Mouse (Mus musculus) neural tube, embryonic 12.5 days (tissue): ENCODE results near the gene Tbl3. TPM values are rescaled to one million over a fixed set of nuclear protein-coding genes. Genes with fewer than 3 reads are reported as not detected.

Source experiments
- polyA plus RNA-seq: library from polyadenylated mRNA; unstranded; fragments of >200 nt; fragmentation: Nextera tagmentation; extraction: Ambion mirVana; gene quantifications from 2 replicates; pipeline ENCODE4 v1.2.1, GENCODE M21; 2016

Tbl3 gene
- polyA plus RNA-seq, 1 experiment from 2014 or later, result 91.5 TPM

Other genes with a start within 250 kb of the Tbl3 start
- 37.9 and 38.5 TPM in 2 replicates for gene E4f1, start 237.3 kb downstream of the Tbl3 start, polyA plus RNA-seq
- gene Pgp, start 237.3 kb downstream of the Tbl3 start, polyA plus RNA-seq, result 58.6 and 62.7 TPM in 2 replicates
- gene Bricd5, start 233.8 kb downstream of the Tbl3 start, polyA plus RNA-seq, result 0.28 TPM in 2 replicates
- gene Mlst8, start 228.6 kb downstream of the Tbl3 start, polyA plus RNA-seq, result 33.8 and 34.9 TPM in 2 replicates
- 23.2 and 25.4 TPM in 2 replicates for gene Caskin1, start 219.1 kb downstream of the Tbl3 start, polyA plus RNA-seq
- 83.4 and 84.0 TPM in 2 replicates for gene Traf7, start 179.7 kb downstream of the Tbl3 start, polyA plus RNA-seq
- gene Rab26, start 173.4 kb downstream of the Tbl3 start, polyA plus RNA-seq, result 1.6 and 2.2 TPM in 2 replicates
- 23.0 and 26.5 TPM in 2 replicates for gene Pkd1, start 157.8 kb downstream of the Tbl3 start, polyA plus RNA-seq
- 66.5 and 75.0 TPM in 2 replicates for gene Tsc2, start 75.0 kb downstream of the Tbl3 start, polyA plus RNA-seq
- 10.5 and 12.4 TPM in 2 replicates for gene Nthl1, start 75.0 kb downstream of the Tbl3 start, polyA plus RNA-seq
- 36.9 and 37.7 TPM in 2 replicates for gene Slc9a3r2, start 57.3 kb downstream of the Tbl3 start, polyA plus RNA-seq
- not detected in 2 replicates for gene Npw, start 49.2 kb downstream of the Tbl3 start, polyA plus RNA-seq
- gene Zfp598, start 38.0 kb downstream of the Tbl3 start, polyA plus RNA-seq, result 24.1 and 27.2 TPM in 2 replicates
- 42.3 and 43.3 TPM in 2 replicates for gene Syngr3, start 17.7 kb downstream of the Tbl3 start, polyA plus RNA-seq
- gene Gfer, start 11.5 kb downstream of the Tbl3 start, polyA plus RNA-seq, result 40.2 and 41.9 TPM in 2 replicates
- 2.4 and 3.0 TPM in 2 replicates for gene Noxo1, start 11.4 kb downstream of the Tbl3 start, polyA plus RNA-seq
- not detected in 2 replicates for gene Rnf151, start 10.4 kb upstream of the Tbl3 start, polyA plus RNA-seq
- 826 and 871 TPM in 2 replicates for gene Rps2, start 10.5 kb upstream of the Tbl3 start, polyA plus RNA-seq
- 230 and 240 TPM in 2 replicates for gene Ndufb10, start 16.8 kb upstream of the Tbl3 start, polyA plus RNA-seq
- gene Rpl3l, start 20.2 kb upstream of the Tbl3 start, polyA plus RNA-seq, result not detected in 2 replicates
- gene Msrb1, start 29.0 kb upstream of the Tbl3 start, polyA plus RNA-seq, result 23.3 and 24.8 TPM in 2 replicates
- gene Hs3st6, start 45.3 kb upstream of the Tbl3 start, polyA plus RNA-seq, result 0.62 and 0.69 TPM in 2 replicates
- gene Meiob, start 96.6 kb upstream of the Tbl3 start, polyA plus RNA-seq, result not detected in 2 replicates
- 37.5 and 40.0 TPM in 2 replicates for gene Hagh, start 132.5 kb upstream of the Tbl3 start, polyA plus RNA-seq
- gene Fahd1, start 142.7 kb upstream of the Tbl3 start, polyA plus RNA-seq, result 18.2 and 18.7 TPM in 2 replicates
- gene Igfals, start 158.3 kb upstream of the Tbl3 start, polyA plus RNA-seq, result 0.28 and 0.32 TPM in 2 replicates
- 75.4 and 75.9 TPM in 2 replicates for gene Nubp2, start 178.7 kb upstream of the Tbl3 start, polyA plus RNA-seq
- gene Spsb3, start 179.0 kb upstream of the Tbl3 start, polyA plus RNA-seq, result 53.1 and 57.7 TPM in 2 replicates
- gene Eme2, start 187.4 kb upstream of the Tbl3 start, polyA plus RNA-seq, result 41.6 and 44.5 TPM in 2 replicates
- 89.9 and 98.4 TPM in 2 replicates for gene Mrps34, start 187.5 kb upstream of the Tbl3 start, polyA plus RNA-seq
- 49.7 and 55.1 TPM in 2 replicates for gene Nme3, start 188.8 kb upstream of the Tbl3 start, polyA plus RNA-seq
- 78.9 and 82.1 TPM in 2 replicates for gene Mapk8ip3, start 229.3 kb upstream of the Tbl3 start, polyA plus RNA-seq